Mouse (Mus musculus): Measurements from ENCODE around the gene Fuca2.
"Not testable (repeated sequence)": the region's sequence is repeated elsewhere in the genome, so short reads cannot be mapped to it uniquely, and the experiment has no call there.

Gene Fuca2

DNA sequence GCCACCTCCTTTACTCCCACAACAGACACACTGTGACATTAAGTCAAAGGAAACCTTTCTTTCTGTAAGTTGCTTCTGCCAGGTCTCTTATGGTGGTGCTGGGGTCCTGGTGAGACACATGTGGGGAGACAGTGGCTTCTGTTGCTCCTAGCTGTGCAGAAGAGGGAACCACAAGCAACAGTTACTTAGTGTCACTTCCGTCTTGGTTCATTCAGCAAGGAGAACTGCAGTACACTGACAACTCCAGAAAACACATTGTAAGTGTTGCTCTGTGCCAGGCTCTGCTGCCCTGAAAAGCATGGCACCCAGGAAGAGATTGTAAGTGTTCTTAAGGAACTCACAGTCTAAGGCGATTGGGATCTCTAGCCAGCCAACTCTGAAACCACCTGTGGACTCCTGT, at the start of gene Fuca2:
TSS of gene Fuca2 (plus strand) at position 210 of the 400 bp plus-strand sequence.
- DNase-seq (ENCODE audit: low read depth, low spot score), result no peak

DNA sequence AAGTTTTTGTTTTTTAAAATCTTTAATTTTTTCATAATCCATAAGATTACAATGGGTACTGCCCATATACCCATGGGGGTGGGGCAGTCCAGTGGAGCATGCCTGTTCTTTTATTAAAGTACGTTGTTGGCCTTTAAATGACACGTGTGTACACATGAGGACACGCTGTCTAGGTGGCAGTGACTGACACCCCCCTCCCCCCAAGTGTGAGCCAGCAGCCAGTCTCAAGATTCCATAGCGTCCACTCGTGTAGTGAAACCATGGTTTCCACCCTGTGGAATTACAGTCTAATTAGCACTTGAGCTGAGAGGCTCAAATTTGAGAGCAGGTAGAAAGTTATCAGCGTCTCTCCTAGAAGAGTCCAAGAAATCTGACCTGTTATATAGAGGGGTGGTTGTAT, 47.7 kb upstream of the Fuca2 start:
- DNase-seq (ENCODE audit: low read depth, low spot score), result no peak

DNA sequence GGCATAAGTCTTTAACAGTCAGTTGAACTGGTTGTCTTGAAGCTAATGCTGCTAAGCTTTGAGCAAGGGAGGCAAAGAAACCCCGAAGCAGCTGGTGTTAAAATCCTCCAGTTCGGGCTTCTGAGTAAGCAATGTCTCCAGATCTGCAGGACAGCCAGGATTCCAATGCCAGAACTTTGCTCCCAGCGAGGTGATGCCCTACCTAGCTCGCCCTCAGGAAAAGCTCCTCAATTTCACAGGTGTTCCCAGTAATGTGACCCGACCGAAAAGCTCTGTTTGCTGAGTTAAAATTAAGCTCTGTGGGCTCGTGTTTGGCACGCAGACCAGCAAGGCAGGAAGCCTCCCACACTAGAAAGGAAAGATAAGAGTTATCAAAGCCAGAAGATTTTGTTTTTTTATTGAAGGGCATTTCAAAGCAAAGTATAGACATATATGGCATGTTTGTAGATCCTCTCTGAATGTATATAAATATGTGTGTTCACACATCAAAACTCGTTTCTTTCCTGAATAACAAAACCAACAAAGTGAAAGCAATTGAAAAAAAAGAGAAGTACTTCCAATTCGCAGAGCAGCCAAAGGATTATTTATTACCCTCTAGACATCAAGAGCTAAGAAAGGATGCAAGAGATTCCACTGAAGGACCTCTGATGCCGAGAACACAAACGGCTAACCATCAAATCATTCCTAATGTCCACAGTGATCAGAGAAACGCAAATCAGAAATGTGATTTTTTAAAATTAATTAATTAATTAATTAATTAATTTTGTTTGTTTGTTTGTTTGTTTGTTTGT, 45.9 kb upstream of the Fuca2 start:
- no peak for DNase-seq (ENCODE audit: low read depth, low spot score)

DNA sequence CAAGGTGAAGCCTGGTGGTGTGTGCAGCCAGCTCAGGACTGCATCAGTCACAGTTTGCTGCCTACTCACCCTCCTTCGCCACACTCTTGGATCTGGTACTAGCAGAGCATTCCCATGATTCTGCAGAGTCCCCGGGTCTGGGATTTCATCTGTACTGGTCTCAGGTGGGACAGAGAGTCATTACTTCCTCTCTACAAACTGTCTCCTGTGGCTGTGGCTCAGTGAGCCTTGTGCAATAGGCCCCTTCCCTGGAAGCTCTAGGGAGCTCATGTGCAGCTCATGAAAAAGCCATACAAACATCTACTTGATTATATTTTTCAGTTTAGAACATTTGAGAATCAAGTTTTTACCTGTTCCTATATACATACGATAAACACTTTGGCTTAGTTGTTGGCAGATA, 35.0 kb upstream of the Fuca2 start:
- DNase-seq (ENCODE audit: low read depth, low spot score), result not testable (repeated sequence)

DNA sequence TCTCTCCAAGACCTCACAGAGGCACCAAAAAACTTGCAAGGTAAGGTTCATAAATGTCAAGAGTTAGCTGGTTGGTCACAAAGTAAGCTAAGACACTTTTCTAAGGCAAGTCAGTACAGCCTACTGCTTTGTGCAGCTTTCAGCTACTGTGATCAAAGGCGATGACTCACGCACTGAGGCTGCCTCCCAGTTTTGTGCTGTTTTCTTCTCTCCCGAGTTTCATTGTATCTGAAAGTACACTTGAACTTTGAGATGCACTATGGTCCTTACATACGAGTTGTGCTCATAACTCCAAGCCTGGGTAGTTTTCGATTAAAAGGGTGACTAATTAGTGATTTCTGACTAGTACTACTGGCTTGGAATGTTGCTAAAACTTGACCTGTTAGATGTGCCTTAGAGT, 32.4 kb upstream of the Fuca2 start:
- no peak for DNase-seq (ENCODE audit: low read depth, low spot score)

DNA sequence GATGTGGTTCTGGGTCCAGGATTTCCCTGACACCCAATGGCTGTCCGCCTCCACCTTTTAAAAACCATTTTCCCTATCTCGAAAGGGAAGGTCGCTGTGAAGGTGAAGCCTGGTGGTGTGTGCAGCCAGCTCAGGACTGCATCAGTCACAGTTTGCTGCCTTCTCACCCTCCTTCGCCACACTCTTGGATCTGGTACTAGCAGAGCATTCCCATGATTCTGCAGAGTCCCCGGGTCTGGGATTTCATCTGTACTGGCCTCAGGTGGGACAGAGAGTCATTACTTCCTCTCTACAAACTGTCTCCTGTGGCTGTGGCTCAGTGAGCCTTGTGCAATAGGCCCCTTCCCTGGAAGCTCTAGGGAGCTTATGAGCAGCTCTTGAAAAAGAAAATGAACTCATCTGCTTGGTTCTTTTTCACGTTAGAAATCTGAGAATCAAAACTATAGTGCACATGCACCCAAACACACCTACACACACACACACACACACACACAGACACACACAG, 31.3 kb upstream of the Fuca2 start:
- DNase-seq (ENCODE audit: low read depth, low spot score), result not testable (repeated sequence)

DNA sequence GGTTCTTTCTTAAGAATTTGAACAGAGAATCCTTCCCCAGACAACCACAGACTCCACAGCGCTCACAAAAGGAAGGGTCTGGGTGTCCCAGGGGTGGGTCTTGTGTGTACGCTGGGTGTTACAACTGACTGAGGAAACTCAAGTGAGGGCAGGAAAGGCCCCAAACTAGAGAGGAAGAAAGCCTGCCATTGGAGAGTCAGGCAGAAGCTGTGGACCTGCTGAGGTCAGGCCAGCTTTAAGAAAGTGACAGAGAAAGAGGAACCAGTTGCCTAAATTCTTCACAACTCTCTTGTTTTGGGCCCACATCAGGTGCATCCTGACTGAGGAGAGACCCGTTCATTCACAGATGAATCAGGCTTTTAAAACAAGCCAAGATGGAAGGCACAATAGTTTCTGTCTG, 29.1 kb upstream of the Fuca2 start:
- DNase-seq (ENCODE audit: low read depth, low spot score), result no peak

DNA sequence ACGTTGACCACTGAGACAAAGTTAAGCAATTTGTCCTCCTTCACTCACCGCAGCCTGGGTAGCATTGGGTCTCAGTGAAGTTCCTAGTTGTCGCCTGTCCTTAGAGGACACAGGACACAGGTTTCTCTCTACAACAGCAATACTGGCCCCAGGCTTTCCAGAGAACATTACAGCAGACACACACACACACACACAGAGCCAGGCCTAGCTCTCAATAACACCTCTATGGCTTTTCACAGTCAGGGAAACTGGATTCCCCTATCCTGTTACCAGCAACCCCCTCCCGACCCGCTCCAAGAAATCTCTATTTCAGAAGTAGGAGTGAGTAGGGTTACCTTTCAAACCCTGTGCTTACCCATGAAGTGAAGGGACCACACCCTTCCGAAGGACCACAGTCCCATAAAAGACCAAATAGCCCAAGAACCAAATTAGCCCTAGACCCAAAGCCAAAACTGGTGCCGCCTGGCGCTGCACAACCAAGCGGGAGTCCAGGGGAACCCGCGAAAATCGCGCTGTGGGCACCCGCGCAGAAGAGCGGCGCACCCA, 26.0 kb upstream of the Fuca2 start:
- DNase-seq (ENCODE audit: low read depth, low spot score), result no peak

DNA sequence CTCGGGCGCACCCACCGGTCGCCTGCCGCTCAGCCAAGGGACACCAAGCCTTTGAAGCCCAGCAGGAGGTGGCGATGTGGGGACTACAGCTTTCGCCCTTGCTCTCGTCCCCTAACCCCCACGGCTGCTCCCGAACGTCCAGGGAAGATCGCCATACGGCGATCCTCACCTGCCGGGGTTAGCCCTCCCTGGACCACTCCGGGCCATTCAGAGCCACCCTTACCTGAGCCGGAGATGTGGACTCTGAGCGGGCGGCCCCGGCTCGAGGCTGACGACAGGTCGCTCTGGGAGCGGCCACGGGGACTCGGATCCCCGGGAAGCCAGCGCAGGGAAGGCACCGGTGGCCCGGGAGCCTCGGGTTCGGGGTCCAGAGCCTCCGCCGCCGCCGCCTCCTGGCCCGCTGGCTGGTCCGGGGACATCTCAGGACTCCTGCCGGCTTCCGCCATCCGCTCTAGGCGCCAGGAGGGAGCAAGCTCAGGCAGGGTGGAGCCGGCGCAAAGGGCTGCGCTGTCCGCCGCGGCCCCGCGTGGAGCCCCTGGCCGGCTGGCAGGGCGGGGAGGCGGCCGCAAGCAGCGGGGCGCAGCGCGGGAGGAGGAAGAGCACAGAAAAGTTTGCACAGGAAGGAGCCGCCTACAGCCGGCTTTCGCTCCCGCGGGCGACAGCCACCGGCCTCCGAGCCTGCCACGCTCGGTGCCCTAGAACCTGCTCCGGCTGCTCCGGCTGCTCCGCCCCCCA, 25.3 kb upstream of the Fuca2 start, which contains the start of gene Phactr2:
TSS of gene Phactr2 (minus strand) at position 580 of the 735 bp plus-strand sequence.
- DNase-seq (ENCODE audit: low read depth, low spot score), result no peak

DNA sequence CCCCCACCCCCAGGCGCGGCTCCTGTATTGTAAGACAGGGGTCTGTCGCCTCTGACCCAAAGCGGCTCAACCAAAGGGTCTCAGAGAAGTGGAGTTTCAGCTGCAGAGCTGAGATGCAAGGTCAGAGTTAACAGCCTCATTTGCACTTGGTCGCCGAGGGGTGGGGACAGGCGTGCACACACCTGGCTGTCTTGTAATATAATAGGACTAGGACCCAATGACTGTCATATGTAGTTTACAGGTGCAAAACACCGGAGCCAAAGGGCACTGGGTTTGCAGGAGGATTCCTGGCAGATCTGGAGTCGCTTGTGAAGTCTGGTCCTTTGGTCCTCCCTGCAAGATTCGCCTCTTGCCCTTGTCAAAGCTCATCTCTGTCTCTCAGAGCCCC, 24.8 kb upstream of the Fuca2 start:
- no peak for DNase-seq (ENCODE audit: low read depth, low spot score)

DNA sequence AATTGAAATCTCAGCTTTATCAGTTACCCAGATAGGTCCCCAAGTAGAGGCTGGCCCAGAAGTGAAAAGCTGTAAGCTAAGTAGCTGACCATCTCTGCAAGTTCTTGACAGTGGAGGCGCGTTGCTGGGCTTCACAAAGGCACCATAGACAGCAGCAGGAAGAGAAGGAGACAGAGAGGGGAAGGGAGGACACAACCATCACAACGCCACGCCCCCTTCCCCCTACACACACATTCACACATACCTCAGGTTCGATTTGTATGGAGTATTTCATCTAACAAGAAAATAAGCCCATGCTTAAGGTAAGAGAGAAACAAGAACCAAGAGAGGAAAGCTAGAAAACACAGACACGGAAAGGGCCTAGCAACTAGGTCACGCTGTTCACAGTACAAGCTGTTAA, 24.2 kb upstream of the Fuca2 start:
- DNase-seq (ENCODE audit: low read depth, low spot score), result no peak

DNA sequence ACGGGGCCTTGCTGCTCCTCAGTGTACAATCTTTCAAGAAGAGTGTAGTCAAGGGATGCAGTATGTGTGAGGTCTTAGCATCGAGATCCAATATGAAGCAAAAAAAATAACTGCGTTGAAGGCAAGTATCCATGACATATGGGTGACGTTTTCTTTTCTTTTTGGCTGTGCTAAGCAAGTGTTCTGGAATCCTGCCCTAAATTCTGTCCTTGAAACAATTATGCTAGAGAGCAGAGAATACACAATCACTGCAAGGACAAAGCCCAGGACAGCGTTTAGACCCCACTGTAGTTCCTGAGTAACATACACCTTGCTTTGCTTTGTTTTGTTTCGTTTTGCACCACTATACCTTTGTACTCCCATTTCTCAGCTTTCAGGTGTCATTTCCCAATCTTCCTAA, 20.0 kb upstream of the Fuca2 start:
- no peak for DNase-seq (ENCODE audit: low read depth, low spot score)

DNA sequence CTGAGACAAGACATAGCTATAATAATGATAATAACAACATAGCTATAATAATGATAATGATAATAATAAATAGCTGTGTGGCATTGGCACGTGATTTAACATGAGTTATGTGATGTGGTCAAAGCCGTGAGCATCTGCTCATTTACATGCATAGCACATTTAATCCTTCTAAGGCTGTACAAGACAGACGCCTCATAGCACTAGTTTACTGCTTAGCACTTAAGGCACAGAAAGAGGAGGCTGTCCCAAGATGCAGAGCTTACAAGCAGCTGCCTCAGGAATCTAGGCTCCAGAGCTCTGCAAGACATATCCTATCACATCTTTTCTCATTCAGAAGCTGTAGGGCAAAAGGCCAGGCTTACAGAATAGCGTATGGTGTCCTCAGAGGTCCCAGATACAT, 13.4 kb upstream of the Fuca2 start:
- DNase-seq (ENCODE audit: low read depth, low spot score), result no peak

DNA sequence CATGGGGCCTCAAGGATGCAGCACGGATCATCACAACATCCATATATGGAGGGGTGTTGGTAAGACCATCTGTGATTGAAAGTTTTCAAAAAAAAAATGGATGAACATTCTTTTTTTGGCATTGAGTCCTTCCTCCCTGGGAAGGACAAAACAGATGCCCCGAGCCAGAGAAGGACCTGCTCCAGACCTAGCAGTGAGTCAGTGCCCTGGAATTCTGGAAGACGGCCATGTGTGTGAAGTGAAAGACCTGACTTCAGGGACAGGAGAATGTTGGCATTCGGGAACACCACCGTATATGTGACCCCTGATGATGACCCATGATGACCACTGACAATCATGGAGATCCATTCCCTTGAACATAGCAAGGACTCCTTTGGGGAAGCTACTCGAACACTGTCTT, 9.7 kb upstream of the Fuca2 start:
- no peak for DNase-seq (ENCODE audit: low read depth, low spot score)

DNA sequence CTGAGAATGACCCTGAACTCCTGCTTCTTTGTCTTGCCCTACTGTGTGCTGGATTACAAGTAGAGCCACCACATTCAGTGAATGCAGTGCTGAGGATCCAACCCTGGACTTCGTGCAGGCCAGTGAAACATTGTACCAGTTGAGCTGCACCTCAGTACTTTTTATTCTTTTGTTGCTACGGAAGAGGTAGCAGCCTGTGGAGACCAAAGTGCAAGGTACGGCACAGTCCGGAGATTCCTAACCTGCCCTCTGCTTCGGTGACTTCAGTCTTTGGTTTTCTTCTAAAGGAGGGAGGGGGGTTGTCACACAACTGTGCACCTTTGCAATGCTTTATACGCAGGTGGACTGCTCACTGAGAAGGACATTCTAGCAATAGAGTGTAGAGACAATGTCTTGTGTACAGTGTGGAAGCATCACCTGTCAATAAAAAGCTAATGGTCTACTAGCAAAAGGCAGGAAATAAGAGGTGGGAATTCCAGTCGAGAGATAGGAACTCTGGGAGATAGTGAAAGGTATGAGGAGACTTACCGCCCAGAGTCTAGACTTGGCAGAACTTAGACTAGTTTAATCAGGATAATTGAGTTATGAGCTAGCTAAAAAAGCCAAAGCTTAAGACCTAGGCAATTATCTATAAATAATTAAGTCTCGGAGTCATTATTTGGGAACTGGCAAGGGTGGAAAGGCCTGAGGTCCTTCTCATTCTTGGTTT, 5.2 kb upstream of the Fuca2 start:
- no peak for DNase-seq (ENCODE audit: low read depth, low spot score)

DNA sequence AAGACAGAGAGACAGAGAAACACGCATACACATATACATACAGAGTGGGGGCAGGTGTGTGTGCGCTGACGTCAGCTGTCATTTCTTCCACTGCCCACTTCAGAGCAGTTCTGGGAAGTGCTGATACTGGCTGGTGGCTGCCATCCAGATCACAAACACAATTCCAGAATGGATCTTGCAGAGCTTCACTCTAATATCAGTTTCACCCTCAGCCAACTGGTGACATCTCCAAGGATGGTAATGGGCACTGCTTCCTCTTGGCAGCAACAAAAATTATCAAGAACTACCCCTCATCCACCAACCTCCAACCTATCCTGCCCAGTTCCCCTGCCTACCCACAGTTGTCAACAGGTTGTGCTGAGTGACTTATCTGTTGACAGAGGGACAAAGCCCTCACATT, 3.0 kb upstream of the Fuca2 start:
- DNase-seq (ENCODE audit: low read depth, low spot score), result no peak

DNA sequence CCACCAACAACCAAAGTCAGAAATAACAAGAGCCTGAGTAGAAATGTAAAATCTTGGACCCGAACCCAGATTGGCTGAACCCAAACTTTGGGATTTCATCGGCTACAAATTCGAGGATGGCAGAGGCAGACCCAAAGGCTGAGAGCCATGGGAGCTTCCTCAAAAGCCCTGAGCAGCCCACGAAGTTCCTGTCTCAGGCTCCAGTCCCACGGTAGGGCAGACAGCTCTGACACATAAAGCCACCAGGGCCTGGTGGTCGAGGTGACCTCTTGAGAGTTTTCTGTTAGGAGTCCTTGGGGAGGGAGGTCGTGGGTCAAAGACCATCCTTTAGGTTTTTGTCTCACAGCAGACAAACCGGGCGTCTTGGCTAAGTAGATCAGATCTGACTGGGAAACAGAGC, 1.1 kb downstream of the Fuca2 start:
- DNase-seq (ENCODE audit: low read depth, low spot score), result no peak

DNA sequence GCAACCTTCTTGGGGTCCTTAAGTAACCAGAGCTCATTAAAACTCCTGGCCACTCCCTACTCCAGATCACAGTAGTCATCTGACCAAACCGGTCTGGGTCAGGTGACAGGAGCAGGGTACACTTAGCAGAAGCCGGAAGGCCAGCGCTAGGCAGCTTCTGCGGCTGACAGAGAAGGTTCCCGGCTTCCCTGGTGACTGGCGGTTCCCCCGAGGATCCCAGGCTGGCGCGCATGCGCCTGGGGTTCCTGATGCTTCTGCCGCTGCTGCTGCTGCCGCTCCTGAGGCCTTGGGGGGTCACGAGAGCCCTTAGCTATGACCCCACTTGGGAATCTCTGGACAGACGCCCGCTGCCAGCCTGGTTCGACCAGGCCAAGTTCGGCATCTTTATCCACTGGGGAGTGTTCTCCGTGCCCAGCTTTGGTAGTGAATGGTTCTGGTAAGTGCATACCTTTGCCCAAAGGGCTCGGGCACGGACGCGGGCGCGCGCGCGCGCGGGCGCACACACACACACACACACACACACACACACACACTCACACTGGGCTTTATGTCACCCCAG, 1.7 kb downstream of the Fuca2 start:
- DNase-seq (ENCODE audit: low read depth, low spot score), result peak; percentile 82

DNA sequence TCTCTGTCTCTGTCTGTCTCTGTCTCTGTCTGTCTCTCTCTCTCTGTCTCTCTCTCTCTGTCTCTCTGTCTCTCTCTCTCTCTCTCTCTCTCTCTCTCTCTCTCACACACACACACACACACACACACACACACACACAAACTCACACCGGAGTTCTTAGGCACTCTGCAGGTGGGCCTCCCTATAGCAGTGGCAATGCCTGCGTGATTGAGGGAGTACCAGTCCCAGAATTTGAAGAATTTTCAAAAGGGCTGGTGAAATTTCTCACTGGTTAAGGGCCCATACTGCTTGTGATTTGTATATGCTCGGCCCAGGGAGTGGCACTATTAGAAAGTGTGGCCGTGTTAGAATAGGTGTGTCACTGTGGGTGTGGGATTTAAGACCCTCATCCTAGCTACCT, 2.2 kb downstream of the Fuca2 start:
- DNase-seq (ENCODE audit: low read depth, low spot score), result not testable (repeated sequence)

DNA sequence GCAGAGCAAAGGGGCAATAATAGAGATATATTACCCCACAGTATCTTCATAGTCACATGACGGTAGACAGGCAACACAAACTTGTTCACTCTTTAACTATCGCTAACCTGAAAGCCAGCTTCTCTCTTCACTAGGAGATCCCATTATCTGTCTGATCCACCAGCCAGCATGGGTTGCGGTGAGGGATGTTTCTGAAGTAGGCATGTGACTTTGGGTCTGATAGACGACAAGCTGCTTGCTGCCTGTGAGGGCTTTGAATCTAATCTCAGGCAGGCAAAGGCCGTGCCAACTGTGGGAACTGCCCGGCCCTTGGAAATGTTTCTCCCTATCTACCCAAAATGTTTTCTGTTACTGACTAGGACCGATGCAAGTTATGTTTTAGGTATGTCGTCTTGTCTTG, 3.0 kb downstream of the Fuca2 start:
- no peak for DNase-seq (ENCODE audit: low read depth, low spot score)

DNA sequence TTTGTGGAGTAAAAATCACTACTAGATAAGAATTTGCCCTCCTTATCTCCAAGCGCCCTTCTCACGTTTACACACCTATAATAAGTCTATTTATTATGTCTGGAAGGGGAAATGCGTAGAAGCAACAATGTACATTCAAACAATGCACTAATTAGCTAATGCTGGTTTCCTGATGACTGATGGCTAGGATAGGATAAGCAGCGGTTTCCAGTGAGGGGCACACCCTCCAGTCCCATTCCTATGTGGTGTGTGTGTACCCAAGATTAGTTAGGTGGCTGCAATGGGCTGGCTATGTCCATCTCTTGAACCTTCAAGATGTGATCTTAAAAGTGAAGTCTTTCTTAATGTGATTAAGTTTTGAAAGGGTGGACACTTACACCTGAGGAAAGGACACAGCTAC, 22.5 kb downstream of the Fuca2 start:
- no peak for DNase-seq (ENCODE audit: low read depth, low spot score)

DNA sequence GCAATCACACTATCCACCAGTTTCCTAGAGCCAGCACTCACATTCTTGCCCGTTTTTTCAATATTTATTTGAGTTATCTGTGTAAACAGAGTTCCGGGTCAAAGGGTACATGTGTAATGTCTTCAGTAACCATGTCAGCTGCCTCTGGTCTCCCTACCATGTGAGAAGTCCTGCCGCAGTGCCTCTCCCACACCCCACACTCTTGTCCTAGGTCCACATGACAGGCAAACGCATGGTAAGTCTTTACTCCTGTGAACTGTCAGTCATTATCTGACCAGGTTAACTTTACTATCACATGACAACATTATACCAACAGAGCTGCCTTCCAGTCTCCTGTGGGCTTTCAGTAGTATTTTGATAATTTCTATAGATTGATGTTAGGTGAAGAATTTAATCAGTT, 28.8 kb downstream of the Fuca2 start:
- DNase-seq (ENCODE audit: low read depth, low spot score), result no peak

Data from telencephalon, adult 2 months (tissue).